Mouse (Mus musculus) CH12.LX (cell line): ENCODE measurements around the gene Isyna1.

Source experiments
- CHD1 ChIP-seq: IDR thresholded peaks from 2 replicates; pipeline ENCODE4 v1.6.1; 2012; ENCODE audit warnings: low read depth, low read length, improper control_type of control experiment, inconsistent platforms
- CHD2 ChIP-seq: IDR thresholded peaks from 2 replicates; pipeline ENCODE4 v1.6.1; 2011; ENCODE audit warnings: low read length, improper control_type of control experiment
- CTCF ChIP-seq, 2 experiments: IDR thresholded peaks in 1 of 2; conservative IDR thresholded peaks in 1 of 2; 2 replicates each; pipeline ENCODE4 v1.5.1; 2011 to 2012; ENCODE audit warnings: low read depth in 2 of 2, low read length in 2 of 2, improper control_type of control experiment in 1 of 2, inconsistent platforms in 1 of 2, mild to moderate bottlenecking in 1 of 2, moderate library complexity in 1 of 2
- EP300 ChIP-seq: IDR thresholded peaks from 2 replicates; pipeline ENCODE4 v1.6.1; 2011; ENCODE audit warnings: low read length, improper control_type of control experiment
- HCFC1 ChIP-seq: IDR thresholded peaks from 2 replicates; pipeline ENCODE4 v1.6.1; 2012; ENCODE audit warnings: low read depth, mild to moderate bottlenecking, inconsistent platforms, low read length, improper control_type of control experiment
- IRF4 ChIP-seq: IDR thresholded peaks from 2 replicates; pipeline ENCODE4 v1.6.1; 2014; ENCODE audit warnings: low read depth, mild to moderate bottlenecking, inconsistent platforms, low read length, improper control_type of control experiment
- MAX ChIP-seq: IDR thresholded peaks from 2 replicates; pipeline ENCODE4 v1.6.1; 2011; ENCODE audit warnings: low read length, improper control_type of control experiment
- MYC ChIP-seq: IDR thresholded peaks from 2 replicates; pipeline ENCODE4 v1.6.1; 2011; ENCODE audit warnings: low read depth, mild to moderate bottlenecking, improper control_type of control experiment, low read length
- PAX5 ChIP-seq: IDR thresholded peaks from 2 replicates; pipeline ENCODE4 v1.6.1; 2012; ENCODE audit warnings: low read length, inconsistent platforms, mixed read lengths
- POLR2A ChIP-seq: IDR thresholded peaks from 2 replicates; pipeline ENCODE4 v1.6.1; 2011; ENCODE audit warnings: low read depth, mild to moderate bottlenecking, improper control_type of control experiment, low read length
- USF2 ChIP-seq: conservative IDR thresholded peaks from 2 replicates; pipeline ENCODE4 v1.6.1; 2011; ENCODE audit warnings: low read depth, low read length, improper control_type of control experiment
- ZNF384 ChIP-seq: IDR thresholded peaks from 2 replicates; pipeline ENCODE4 v1.6.1; 2012; ENCODE audit warnings: low read depth, low read length, improper control_type of control experiment, inconsistent platforms

DNA sequence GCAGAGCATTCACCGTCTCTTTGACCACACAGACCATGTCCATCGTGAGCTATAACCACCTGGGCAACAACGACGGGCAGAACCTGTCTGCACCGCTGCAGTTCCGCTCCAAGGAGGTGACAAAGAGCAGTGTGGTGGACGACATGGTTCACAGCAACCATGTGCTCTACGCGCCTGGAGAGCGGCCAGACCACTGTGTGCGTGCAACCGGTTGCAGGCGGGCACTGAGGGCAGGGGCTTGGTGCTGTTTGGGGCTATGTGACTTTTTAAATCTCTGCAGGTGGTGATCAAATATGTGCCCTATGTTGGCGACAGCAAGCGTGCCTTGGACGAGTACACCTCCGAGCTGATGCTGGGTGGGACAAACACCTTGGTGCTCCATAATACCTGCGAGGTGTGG lies 2.0 kb downstream of the Isyna1 start:
- TF ChIP-seq HCFC1 (no peak), CTCF (conservative IDR thresholded peaks at IDR 0.05 in 1 of 2, IDR thresholded peaks at IDR 0.05 in 1 of 2; ENCODE audit: low read depth in 2 of 2, low read length in 2 of 2) (no peak), POLR2A (no peak), ZNF384 (no peak), CHD2 (no peak), EP300 (no peak), MYC (no peak), MAX (no peak), PAX5 (no peak), CHD1 (no peak), IRF4 (no peak), USF2 (no peak)
